ENCODE assay signal across 7 mouse cellular contexts in the genomic region with DNA sequence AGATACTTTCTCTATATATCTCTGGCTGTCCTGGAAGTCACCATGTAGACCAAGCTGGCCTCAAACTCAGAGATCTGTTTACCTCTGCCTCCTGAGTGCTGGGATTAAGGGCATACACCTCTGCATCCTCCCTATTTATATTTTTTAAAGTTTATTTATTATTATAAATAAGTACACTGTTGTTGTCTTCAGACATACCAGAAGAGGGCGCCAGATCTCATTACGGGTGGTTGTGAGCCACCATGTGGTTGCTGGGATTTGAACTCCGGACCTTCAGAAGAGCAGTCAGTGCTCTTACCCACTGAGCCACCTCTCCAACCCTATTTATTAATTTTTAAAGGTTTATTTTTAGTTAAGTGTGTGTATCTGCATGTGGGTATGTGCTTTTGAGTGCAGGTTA. TPM values are rescaled to one million over a fixed set of nuclear protein-coding genes. Genes with fewer than 3 reads are reported as not detected.
DNase-seq lines count a peak whose midpoint lies in the region; ATAC-seq and TF ChIP-seq lines count a peak whose summit lies in the region.
"Not testable (repeated sequence)": the region's sequence is repeated elsewhere in the genome, so short reads cannot be mapped to it uniquely, and the experiment has no call there.

No protein-coding gene starts in this region.

- H3K9me3 ChIP-seq in E14TG2a.4 (ENCODE audit: low read length); lung, postnatal 0 days (ENCODE audit: low read length): not testable (repeated sequence)

- DNase-seq in induced T-regulatory cell, adult 2 months (ENCODE audit: low read depth), result peak; percentile 23
- DNase-seq in left cerebral cortex, adult 2 months (ENCODE audit: extremely low spot score in 1 of 2, low spot score in 2 of 2); lung, postnatal 0 days (ENCODE audit: low spot score): not testable (repeated sequence)
- peak; percentile 34 for DNase-seq in splenic B cell, adult 2 months (ENCODE audit: low read depth, low spot score)
- DNase-seq in thymus, postnatal 4 days, result peak; percentile 29

- H3K4me3 ChIP-seq in E14TG2a.4 (replicated peaks; ENCODE audit: low read length); embryonic fibroblast, embryonic 13.5 days (ENCODE audit: insufficient read depth, low read length); left cerebral cortex, adult 2 months; lung, postnatal 0 days (ENCODE audit: low read depth, low read length): not testable (repeated sequence)

- TF ChIP-seq EP300 in lung, postnatal 0 days (IDR thresholded peaks at IDR 0.05), result not testable (repeated sequence)

- not testable (repeated sequence) for ATAC-seq in lung, postnatal 0 days

- peaks cover 74% of the 10 kb centered on the region for H3K36me3 ChIP-seq in E14TG2a.4 (ENCODE audit: insufficient read depth, low read length)
- H3K36me3 ChIP-seq in lung, postnatal 0 days (ENCODE audit: insufficient read depth, low read length); splenic B cell, adult 2 months (ENCODE audit: control insufficient read depth, insufficient read depth, low read length, poor library complexity, severe bottlenecking): not testable (repeated sequence)

- TF ChIP-seq POLR2A in embryonic fibroblast, embryonic 13.5 days (IDR thresholded peaks at IDR 0.05; ENCODE audit: low read depth, low read length), result not testable (repeated sequence)

- H3K27me3 ChIP-seq in E14TG2a.4 (ENCODE audit: insufficient read depth, low read length); lung, postnatal 0 days (replicated peaks; ENCODE audit: insufficient read depth, low read length); splenic B cell, adult 2 months (ENCODE audit: control insufficient read depth, insufficient read depth, low read length, poor library complexity, severe bottlenecking): not testable (repeated sequence)

- not testable (repeated sequence) for H3K9ac ChIP-seq in lung, postnatal 0 days (replicated peaks; ENCODE audit: low read depth)

- intact Hi-C loops in left cerebral cortex, adult 2 months (cut with DNase I), result not testable (repeated sequence)

- 59% methylated on average over 3 of the region's 3 CpGs for WGBS in lung, postnatal 0 days

- H3K27ac ChIP-seq in embryonic fibroblast, embryonic 13.5 days (ENCODE audit: insufficient read depth, low read length), result peak overlapping the region; percentile 90
- H3K27ac ChIP-seq in left cerebral cortex, adult 2 months; lung, postnatal 0 days (ENCODE audit: low read length): not testable (repeated sequence)

- H3K4me1 ChIP-seq in E14TG2a.4 (replicated peaks; ENCODE audit: low read depth, low read length), result peaks cover 80% of the 10 kb centered on the region
- peaks cover 24% of the 10 kb centered on the region for H3K4me1 ChIP-seq in embryonic fibroblast, embryonic 13.5 days (ENCODE audit: control insufficient read depth, insufficient read depth, low read length)
- H3K4me1 ChIP-seq in lung, postnatal 0 days (ENCODE audit: insufficient read depth, low read depth, low read length), result peaks cover 20% of the 10 kb centered on the region

- TF ChIP-seq CTCF in E14TG2a.4 (conservative IDR thresholded peaks at IDR 0.05; ENCODE audit: low read length), result peak; percentile 38
- not testable (repeated sequence) for TF ChIP-seq CTCF in embryonic fibroblast, embryonic 13.5 days (IDR thresholded peaks at IDR 0.05; ENCODE audit: borderline replicate concordance, insufficient read depth, low read length)
- TF ChIP-seq CTCF in left cerebral cortex, adult 2 months (IDR thresholded peaks at IDR 0.05), result peak; percentile 25; the same call in 1 of the 2 replicates
- TF ChIP-seq CTCF in lung, postnatal 0 days (IDR thresholded peaks at IDR 0.05), result peak; percentile 24

- not testable (repeated sequence) for H3K4me2 ChIP-seq in lung, postnatal 0 days (replicated peaks; ENCODE audit: low read depth, low read length)

RNA-seq across cellular contexts. Expression of gene Maea, which starts 6.9 kb away (rescaled TPM):
- 135 and 148 TPM in 2 replicates for polyA plus RNA-seq in embryonic fibroblast, embryonic 13.5 days (2011; ENCODE audit: insufficient read length, low read depth, missing spikeins)
- 10 to 100 TPM; 98.7 to 99.4 TPM for total RNA-seq in left cerebral cortex, adult 2 months (2021)
- 93.6 and 96.0 TPM in 2 replicates for polyA plus RNA-seq in lung, postnatal 0 days (2015; fragmentation: Nextera tagmentation; extraction: Ambion mirVana)

RNA-seq across cellular contexts. Expression of gene Uvssa, which starts 36.1 kb away (rescaled TPM):
- 11.9 and 15.0 TPM in 2 replicates for polyA plus RNA-seq in embryonic fibroblast, embryonic 13.5 days (2011; ENCODE audit: insufficient read length, low read depth, missing spikeins)
- 1 to 10 TPM; 5.3 to 7.3 TPM for total RNA-seq in left cerebral cortex, adult 2 months (2021)
- polyA plus RNA-seq in lung, postnatal 0 days (2015; fragmentation: Nextera tagmentation; extraction: Ambion mirVana), result 7.0 and 7.2 TPM in 2 replicates
